Mouse (Mus musculus): ENCODE data around the gene Chrnb1.
A peak's percentile ranks its signal among the peaks of the same experiment; 100 is the strongest.

DNA sequence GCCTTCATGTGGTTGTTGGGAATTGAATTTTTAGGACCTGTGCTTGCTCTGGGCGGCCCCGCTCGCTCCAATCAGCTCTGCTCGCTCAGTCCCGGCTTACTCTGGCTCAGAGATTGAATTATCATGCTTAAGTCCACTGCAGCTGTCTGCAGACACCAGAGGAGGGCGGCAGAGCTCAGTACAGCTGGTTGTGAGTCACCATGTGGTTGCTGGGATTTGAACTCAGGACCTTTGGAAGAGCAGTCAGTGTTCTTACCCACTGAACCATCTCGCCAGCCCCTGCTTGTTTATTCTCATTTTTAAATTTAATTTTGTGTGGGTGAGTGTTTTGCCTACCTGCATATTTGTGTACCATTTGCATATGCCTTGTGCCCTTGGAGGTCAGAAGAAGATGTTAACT lies 32.2 kb downstream of the Chrnb1 start:
- TF ChIP-seq CTCF (IDR thresholded peaks at IDR 0.05; ENCODE audit: low read depth): peak; percentile 27
- TF ChIP-seq EP300 (IDR thresholded peaks at IDR 0.05; ENCODE audit: low read depth): no peak

Measured in heart, postnatal 0 days (tissue).